Mouse (Mus musculus) cerebellum, adult 11-12 months (tissue): ENCODE data around the gene Gm21789.
"Not testable (repeated sequence)": the region's sequence is repeated elsewhere in the genome, so short reads cannot be mapped to it uniquely, and the experiment has no call there.

Experiments
- DNase-seq: peaks from one replicate; pipeline ENCODE4 v3.0.0; 2022

The Gm21789 gene

GRCm38 (mm10) chrX:32941468-32941867 is at the start of gene Gm21789:
Gene Gm21789, plus strand, starts transcription at chrX:32941768.
- not testable (repeated sequence) for DNase-seq

DNA sequence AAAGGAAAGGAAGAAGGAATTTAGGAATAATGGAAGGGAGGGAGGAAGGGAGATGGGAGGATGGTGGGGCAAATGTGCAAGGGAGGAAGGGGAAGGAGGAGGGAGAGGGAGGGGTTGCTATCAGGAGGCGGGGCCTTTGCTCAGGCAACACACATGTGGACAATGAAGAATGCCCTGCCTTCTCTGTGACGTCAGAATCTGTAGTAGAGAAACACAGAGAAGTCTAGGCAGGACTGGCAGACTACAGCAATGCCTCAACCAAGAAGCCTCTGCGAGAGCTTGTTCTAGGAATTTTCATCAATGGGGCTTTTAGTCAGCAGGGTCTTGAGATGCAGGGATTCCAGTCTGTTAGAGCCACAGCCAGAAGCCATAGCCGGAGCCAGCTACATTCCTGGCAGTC is 47.2 kb upstream of the Gm21789 start, which contains the start of gene Btbd35f30:
Gene Btbd35f30 (plus strand): TSS at position 301 of the 400 bp plus-strand sequence.
- not testable (repeated sequence) for DNase-seq

DNA sequence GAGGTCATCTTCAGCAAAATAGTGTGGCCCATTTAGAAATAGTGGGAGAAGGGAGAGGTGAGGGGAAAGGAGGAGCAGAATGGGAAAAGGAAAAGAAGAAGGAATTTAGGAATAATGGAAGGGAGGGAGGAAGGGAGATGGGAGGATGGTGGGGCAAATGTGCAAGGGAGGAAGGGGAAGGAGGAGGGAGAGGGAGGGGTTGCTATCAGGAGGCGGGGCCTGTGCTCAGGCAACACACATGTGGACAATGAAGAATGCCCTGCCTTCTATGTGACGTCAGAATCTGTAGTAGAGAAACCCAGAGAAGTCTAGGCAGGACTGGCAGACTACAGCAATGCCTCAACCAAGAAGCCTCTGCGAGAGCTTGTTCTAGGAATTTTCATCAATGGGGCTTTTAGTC is 32.0 kb downstream of the Gm21789 start, which contains the start of gene Btbd35f5:
Gene Btbd35f5 (plus strand): TSS at position 301 of the 400 bp plus-strand sequence.
- DNase-seq = not testable (repeated sequence)
